Mouse (Mus musculus) midbrain, embryonic 13.5 days (tissue): ENCODE results near the gene Fam149a. TPM values are rescaled to one million over a fixed set of nuclear protein-coding genes. Genes with fewer than 3 reads are reported as not detected.

ENCODE experiments used
- polyA plus RNA-seq: library from polyadenylated mRNA; unstranded; fragments of >200 nt; fragmentation: Nextera tagmentation; extraction: Ambion mirVana; gene quantifications from 2 replicates; pipeline ENCODE4 v1.2.1, GENCODE M21; 2015

Gene Fam149a
- polyA plus RNA-seq, 1 experiment from 2014 or later = 4.9 TPM

Other genes with a start within 250 kb of the Fam149a start
- 0.07 TPM in 1 of 2 replicates, not detected in the other for gene F11, start 120.3 kb downstream of the Fam149a start, polyA plus RNA-seq
- 0.04 TPM in 1 of 2 replicates, not detected in the other for gene Klkb1, start 87.4 kb downstream of the Fam149a start, polyA plus RNA-seq
- not detected in 2 replicates for gene Gm45753, start 73.8 kb downstream of the Fam149a start, polyA plus RNA-seq
- gene Cyp4v3, start 49.1 kb downstream of the Fam149a start, polyA plus RNA-seq = 1.9 and 2.3 TPM in 2 replicates
- gene Tlr3, start 28.8 kb upstream of the Fam149a start, polyA plus RNA-seq = 0.46 and 1.0 TPM in 2 replicates
- gene Sorbs2, start 125.5 kb upstream of the Fam149a start, polyA plus RNA-seq = 77.9 and 79.9 TPM in 2 replicates